Comparison of ENCODE assay signal across 8 mouse cellular contexts in genomic region chr6:39780857-39781666, GRCm38 (mm10). TPM values are rescaled to one million over a fixed set of nuclear protein-coding genes. Genes with fewer than 3 reads are reported as not detected.
DNase-seq lines count a peak whose midpoint lies in the region; ATAC-seq and TF ChIP-seq lines count a peak whose summit lies in the region.

No protein-coding gene starts in this region.

- peak overlapping the region; percentile 41 for H3K4me3 ChIP-seq in forebrain, embryonic 10.5 days
- peak overlapping the region; percentile 3 for H3K4me3 ChIP-seq in hindbrain, embryonic 12.5 days
- peak overlapping the region; percentile 14; the same call in 1 of the 2 replicates for H3K4me3 ChIP-seq in limb, embryonic 14.5 days (replicated peaks; ENCODE audit: low read length)
- H3K4me3 ChIP-seq in midbrain, embryonic 15.5 days: peak overlapping the region; percentile 16

- H3K9me3 ChIP-seq in forebrain, embryonic 10.5 days: no peaks in the 10 kb centered on the region
- no peaks in the 10 kb centered on the region for H3K9me3 ChIP-seq in hindbrain, embryonic 12.5 days (replicated peaks)
- no peaks in the 10 kb centered on the region for H3K9me3 ChIP-seq in limb, embryonic 14.5 days (ENCODE audit: control insufficient read depth, low read length)
- no peaks in the 10 kb centered on the region for H3K9me3 ChIP-seq in midbrain, embryonic 15.5 days

- H3K27ac ChIP-seq in forebrain, embryonic 10.5 days: peak overlapping the region; percentile 81
- no peak overlapping the region for H3K27ac ChIP-seq in hindbrain, embryonic 12.5 days
- peak overlapping the region; percentile 44 for H3K27ac ChIP-seq in limb, embryonic 14.5 days (replicated peaks; ENCODE audit: low read depth, low read length)
- H3K27ac ChIP-seq in midbrain, embryonic 15.5 days: peak overlapping the region; percentile 0; the same call in 1 of the 2 replicates

- peak overlapping the region; percentile 44 for H3K4me2 ChIP-seq in hindbrain, embryonic 12.5 days (replicated peaks)
- H3K4me2 ChIP-seq in limb, embryonic 14.5 days (replicated peaks; ENCODE audit: low read depth, low read length, severe bottlenecking): peak overlapping the region; percentile 53
- H3K4me2 ChIP-seq in midbrain, embryonic 15.5 days: peak overlapping the region; percentile 45

- peak; percentile 10 for DNase-seq in ovary, postnatal 36 days (ENCODE audit: low spot score)
- no peak for DNase-seq in ovary, postnatal 14 days (ENCODE audit: low spot score)
- peak; percentile 42 for DNase-seq in forebrain, embryonic 10.5 days (ENCODE audit: extremely low spot score, low spot score)
- peak; percentile 42 for DNase-seq in limb, embryonic 14.5 days (ENCODE audit: low spot score)
- no peak for DNase-seq in layer of hippocampus, postnatal 14 days (ENCODE audit: low spot score in 2 of 2)

- 0 out of 2 replicates have a peak overlapping the region, but pooled peaks have one; percentile 13 for H3K9ac ChIP-seq in hindbrain, embryonic 12.5 days
- H3K9ac ChIP-seq in limb, embryonic 14.5 days (ENCODE audit: low read depth, low read length, severe bottlenecking): peak overlapping the region; percentile 41
- peak overlapping the region; percentile 22; the same call in 1 of the 2 replicates for H3K9ac ChIP-seq in midbrain, embryonic 15.5 days

- WGBS in forebrain, embryonic 10.5 days: 2% methylated on average over 18 of the region's 18 CpGs
- 1% methylated on average over 18 of the region's 18 CpGs for WGBS in hindbrain, embryonic 12.5 days
- 6% methylated on average over 18 of the region's 18 CpGs for WGBS in limb, embryonic 14.5 days
- WGBS in midbrain, embryonic 15.5 days: 3% methylated on average over 18 of the region's 18 CpGs

- H3K27me3 ChIP-seq in forebrain, embryonic 10.5 days (ENCODE audit: poor library complexity, severe bottlenecking): no peaks in the 10 kb centered on the region
- H3K27me3 ChIP-seq in hindbrain, embryonic 12.5 days: no peaks in the 10 kb centered on the region
- H3K27me3 ChIP-seq in limb, embryonic 14.5 days (ENCODE audit: control insufficient read depth, insufficient read depth, low read length): no peaks in the 10 kb centered on the region
- H3K27me3 ChIP-seq in midbrain, embryonic 15.5 days (replicated peaks): no peaks in the 10 kb centered on the region

- H3K4me1 ChIP-seq in forebrain, embryonic 10.5 days: peaks cover 20% of the 10 kb centered on the region
- H3K4me1 ChIP-seq in hindbrain, embryonic 12.5 days: peaks cover 12% of the 10 kb centered on the region
- peaks cover 14% of the 10 kb centered on the region; the same call in 1 of the 2 replicates for H3K4me1 ChIP-seq in limb, embryonic 14.5 days (ENCODE audit: control insufficient read depth, insufficient read depth, low read length)
- H3K4me1 ChIP-seq in midbrain, embryonic 15.5 days: peaks cover 10% of the 10 kb centered on the region

- H3K36me3 ChIP-seq in forebrain, embryonic 10.5 days (replicated peaks): no peaks in the 10 kb centered on the region
- no peaks in the 10 kb centered on the region for H3K36me3 ChIP-seq in hindbrain, embryonic 12.5 days
- H3K36me3 ChIP-seq in limb, embryonic 14.5 days (ENCODE audit: control insufficient read depth, insufficient read depth, low read length): no peaks in the 10 kb centered on the region
- H3K36me3 ChIP-seq in midbrain, embryonic 15.5 days (replicated peaks): no peaks in the 10 kb centered on the region

- no peak for TF ChIP-seq POLR2A in limb, embryonic 14.5 days (IDR thresholded peaks at IDR 0.05; ENCODE audit: borderline replicate concordance, extremely low read depth, insufficient read depth, insufficient read length)

- peak; percentile 68; the same call in 1 of the 2 replicates for ATAC-seq in hindbrain, embryonic 12.5 days (ENCODE audit: low FRiP score)
- ATAC-seq in limb, embryonic 14.5 days (ENCODE audit: low FRiP score, low read depth): peak; percentile 28; the same call in 1 of the 2 replicates
- no peak for ATAC-seq in midbrain, embryonic 15.5 days (replicated peaks)
- no peak for ATAC-seq in erythroid progenitor cell, adult 5-6 weeks (replicated peaks; ENCODE audit: low FRiP score, poor library complexity, severe bottlenecking)

RNA-seq across cellular contexts. Expression of gene Mrps33, which starts 29.7 kb away (rescaled TPM):
- 186 and 196 TPM in 2 replicates for polyA plus RNA-seq in forebrain, embryonic 10.5 days (2016; fragmentation: Nextera tagmentation; extraction: Ambion mirVana)
- polyA plus RNA-seq in hindbrain, embryonic 12.5 days (2016; fragmentation: Nextera tagmentation; extraction: Ambion mirVana): 205 and 206 TPM in 2 replicates
- polyA plus RNA-seq in limb, embryonic 14.5 days (2012; rRNA removed): 198 and 225 TPM in 2 replicates
- polyA plus RNA-seq in limb, embryonic 14.5 days (2014; fragmentation: Nextera tagmentation; extraction: Ambion mirVana): 179 and 180 TPM in 2 replicates
- 155 and 156 TPM in 2 replicates for polyA plus RNA-seq in midbrain, embryonic 15.5 days (2015; fragmentation: Nextera tagmentation; extraction: Ambion mirVana)
- total RNA-seq in layer of hippocampus, postnatal 14 days (2021): 100 to 1,000 TPM; 108 to 110 TPM
- 17.3 and 49.5 TPM in 2 replicates for total RNA-seq in erythroid progenitor cell, adult 5-6 weeks (2015; ENCODE audit: low replicate concordance)
- total RNA-seq in erythroid progenitor cell, adult 5-6 weeks (2017; ENCODE audit: low replicate concordance): 6.2 and 18.6 TPM in 2 replicates

RNA-seq across cellular contexts. Expression of gene Braf, which starts 55.8 kb away (rescaled TPM):
- polyA plus RNA-seq in forebrain, embryonic 10.5 days (2016; fragmentation: Nextera tagmentation; extraction: Ambion mirVana): 18.6 and 18.8 TPM in 2 replicates
- polyA plus RNA-seq in hindbrain, embryonic 12.5 days (2016; fragmentation: Nextera tagmentation; extraction: Ambion mirVana): 25.7 and 29.2 TPM in 2 replicates
- 14.2 and 15.8 TPM in 2 replicates for polyA plus RNA-seq in limb, embryonic 14.5 days (2012; rRNA removed)
- 15.2 and 17.3 TPM in 2 replicates for polyA plus RNA-seq in limb, embryonic 14.5 days (2014; fragmentation: Nextera tagmentation; extraction: Ambion mirVana)
- polyA plus RNA-seq in midbrain, embryonic 15.5 days (2015; fragmentation: Nextera tagmentation; extraction: Ambion mirVana): 23.7 and 26.3 TPM in 2 replicates
- total RNA-seq in layer of hippocampus, postnatal 14 days (2021): 100 to 1,000 TPM in 1 of 2 experiments, 10 to 100 TPM in 1; 99.6 to 107 TPM
- total RNA-seq in erythroid progenitor cell, adult 5-6 weeks (2015; ENCODE audit: low replicate concordance): 11.5 and 24.3 TPM in 2 replicates
- 8.2 and 9.5 TPM in 2 replicates for total RNA-seq in erythroid progenitor cell, adult 5-6 weeks (2017; ENCODE audit: low replicate concordance)

Comparison
In these comparisons a context has a peak if more than half of its experiments do, and no peak if none do; other contexts are left out.
1. DNase-seq: peak in ovary, postnatal 36 days (single experiment), forebrain, embryonic 10.5 days (single experiment) and limb, embryonic 14.5 days (single experiment); none in ovary, postnatal 14 days (single experiment) and layer of hippocampus, postnatal 14 days (0 of 2).
2. ATAC-seq: peak in hindbrain, embryonic 12.5 days (single experiment) and limb, embryonic 14.5 days (single experiment); none in midbrain, embryonic 15.5 days (single experiment) and erythroid progenitor cell, adult 5-6 weeks (single experiment).
3. Peak in every context shown above with its lines, with median percentiles within 50 percentile points of each other: H3K4me3 ChIP-seq, H3K4me2 ChIP-seq and H3K9ac ChIP-seq.